Mouse (Mus musculus) forebrain, postnatal 0 days (tissue): ENCODE measurements around the gene Faim. TPM values are rescaled to one million over a fixed set of nuclear protein-coding genes. Genes with fewer than 3 reads are reported as not detected.
A peak's percentile ranks its signal among the peaks of the same experiment; 100 is the strongest.

Experiments
- ATAC-seq: fragments of 200-750 bp; cut with Nextera tagmentation; 2 replicates; pipeline ENCODE4 v1.8.0; 2017; ENCODE audit warnings: mild to moderate bottlenecking, moderate library complexity
- DNase-seq: peaks from one replicate; pipeline ENCODE4 v3.0.0-alpha.2; 2015
- H3K27ac ChIP-seq: fragments of 300-500 bp; sonication (generic); 2 replicates; pipeline ENCODE4 v1.5.1; 2014; ENCODE audit warnings: low read depth, mild to moderate bottlenecking, antibody characterized with exemption, low read length, moderate library complexity, mixed read lengths
- H3K27me3 ChIP-seq: fragments of 300-500 bp; sonication (generic); 2 replicates; pipeline ENCODE4 v1.6.1; 2014; ENCODE audit warnings: mild to moderate bottlenecking, low read length, mixed read lengths; ENCODE audit not compliant: insufficient read depth
- H3K36me3 ChIP-seq: fragments of 300-500 bp; sonication (generic); 2 replicates; pipeline ENCODE4 v1.6.1; 2014; ENCODE audit warnings: mild to moderate bottlenecking, moderate library complexity; ENCODE audit not compliant: insufficient read depth
- H3K4me1 ChIP-seq: fragments of 300-500 bp; sonication (generic); 2 replicates; pipeline ENCODE4 v1.6.1; 2014; ENCODE audit warnings: antibody characterized with exemption; ENCODE audit not compliant: insufficient read depth
- H3K4me2 ChIP-seq: fragments of 300-500 bp; sonication (generic); 2 replicates; pipeline ENCODE4 v1.6.1; 2014; ENCODE audit warnings: low read depth, mild to moderate bottlenecking, moderate library complexity
- H3K4me3 ChIP-seq: fragments of 300-500 bp; sonication (generic); 2 replicates; pipeline ENCODE4 v1.5.1; 2014; ENCODE audit warnings: low read depth, low read length, mixed read lengths
- H3K9ac ChIP-seq: fragments of 300-500 bp; sonication (generic); 2 replicates; pipeline ENCODE4 v1.6.1; 2014; ENCODE audit warnings: mild to moderate bottlenecking
- H3K9me3 ChIP-seq: fragments of 300-500 bp; sonication (generic); 2 replicates; pipeline ENCODE4 v1.6.1; 2016; ENCODE audit warnings: low read length
- CTCF ChIP-seq: sonication (generic); IDR thresholded peaks from 2 replicates; pipeline ENCODE4 v1.5.1; 2016; ENCODE audit warnings: antibody characterized with exemption, control low read depth, low read depth
- WGBS: fragments of 180-500 bp; shearing (Covaris S2); extraction: QIAGEN DNeasy Blood & Tissue Kit; methylation state at CpG from one replicate; pipeline ENCODE4 v1.1.7; 2014; 5-methylcytosine and 5-hydroxymethylcytosine counted together
- polyA plus RNA-seq: library from polyadenylated mRNA; unstranded; fragments of >200 nt; fragmentation: Nextera tagmentation; extraction: Ambion mirVana; gene quantifications from 2 replicates; pipeline ENCODE4 v1.2.1, GENCODE M21; 2015
- total RNA-seq: library from RNA; depleted of rRNA; stranded (reverse); fragments of >200 nt; gene quantifications from 2 replicates; pipeline ENCODE4 v1.2.3, GENCODE M21; 2014

Faim gene
- total and polyA plus RNA-seq, 2 experiments from 2014 or later, result 50.7 to 106 TPM

DNA sequence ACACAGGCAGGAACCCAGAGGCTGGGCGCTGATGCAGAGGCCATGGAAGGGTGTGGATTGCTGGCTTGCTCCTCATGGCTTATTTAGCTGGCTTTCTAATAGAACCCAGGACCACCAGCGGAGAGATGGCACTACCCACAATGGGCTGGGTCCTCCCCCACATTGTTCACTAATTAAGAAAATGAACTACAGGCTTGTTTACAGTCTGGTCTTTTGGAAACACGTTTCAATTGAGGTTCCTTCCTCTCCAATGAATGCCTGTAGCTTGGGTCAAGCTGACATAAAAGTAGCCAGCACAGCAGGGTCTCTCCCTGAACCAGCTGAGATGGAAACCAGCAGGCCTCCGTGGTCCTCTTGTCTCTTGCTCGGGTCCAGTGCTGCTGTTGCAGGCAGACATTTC lies 35.0 kb downstream of the Faim start:
- no peak for ATAC-seq
- H3K27me3 ChIP-seq, result no peaks in the 10 kb centered on the region
- H3K4me2 ChIP-seq, result no peak overlapping the region
- no peak overlapping the region for H3K4me3 ChIP-seq
- no peak overlapping the region for H3K9ac ChIP-seq
- no peaks in the 10 kb centered on the region for H3K9me3 ChIP-seq
- TF ChIP-seq CTCF, result no peak
- no peaks in the 10 kb centered on the region for H3K4me1 ChIP-seq
- no peak for DNase-seq
- H3K36me3 ChIP-seq, result no peaks in the 10 kb centered on the region
- WGBS, result 20% methylated on average over 5 of the region's 5 CpGs
- no peak overlapping the region for H3K27ac ChIP-seq

DNA sequence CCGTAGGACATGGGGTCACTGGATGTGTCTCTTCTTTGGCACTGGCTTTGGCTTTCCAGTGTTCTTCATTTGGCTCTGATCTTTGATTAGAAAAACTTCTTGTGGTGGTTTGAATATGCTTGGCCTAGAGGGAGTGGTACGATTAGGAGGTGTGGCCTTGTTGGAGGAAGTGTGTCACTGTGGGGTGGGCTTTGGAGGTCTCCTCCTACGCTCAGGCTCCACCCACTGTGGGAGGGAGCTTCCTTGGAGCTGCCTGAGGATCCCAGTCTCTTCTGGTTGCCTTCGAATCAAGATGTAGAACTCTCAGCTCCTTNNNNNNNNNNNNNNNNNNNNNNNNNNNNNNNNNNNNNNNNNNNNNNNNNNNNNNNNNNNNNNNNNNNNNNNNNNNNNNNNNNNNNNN lies 35.6 kb downstream of the Faim start:
- Histone ChIP-seq H3K4me1 (no peaks in the 10 kb centered on the region), H3K9me3 (no peaks in the 10 kb centered on the region), H3K27ac (no peak overlapping the region), H3K27me3 (no peaks in the 10 kb centered on the region), H3K36me3 (no peaks in the 10 kb centered on the region), H3K9ac (no peak overlapping the region), H3K4me2 (no peak overlapping the region), H3K4me3 (no peak overlapping the region)
- 87% methylated on average over 4 of the region's 4 CpGs for WGBS
- ATAC-seq (no peak), DNase-seq (no peak)
- no peak for TF ChIP-seq CTCF

DNA sequence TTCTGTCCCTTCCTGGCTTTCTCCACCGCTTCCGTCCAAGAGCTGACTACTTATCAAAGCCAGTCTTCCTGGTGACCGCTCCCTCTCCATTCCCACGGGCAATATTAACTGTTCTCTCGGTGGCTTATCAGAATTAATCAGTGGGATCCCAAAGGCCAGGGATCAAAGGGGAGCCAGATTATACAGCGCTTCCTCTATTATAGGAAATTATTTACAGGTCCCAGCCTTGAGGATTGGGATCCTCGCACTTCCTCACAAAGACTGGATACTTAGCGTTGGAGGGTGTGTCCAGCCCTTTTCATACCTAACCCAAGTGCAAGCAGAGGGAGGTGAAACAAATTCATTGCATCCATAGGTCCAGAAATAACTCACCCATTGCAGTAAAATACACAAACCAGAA lies 45.9 kb downstream of the Faim start:
- no peak for ATAC-seq
- no peak overlapping the region for H3K4me2 ChIP-seq
- no peak for TF ChIP-seq CTCF
- H3K4me1 ChIP-seq, result no peaks in the 10 kb centered on the region
- no peak overlapping the region for H3K4me3 ChIP-seq
- no peaks in the 10 kb centered on the region for H3K36me3 ChIP-seq
- no peaks in the 10 kb centered on the region for H3K9me3 ChIP-seq
- H3K9ac ChIP-seq, result no peak overlapping the region
- no peak for DNase-seq
- H3K27ac ChIP-seq, result no peak overlapping the region
- 85% methylated on average over 8 of the region's 8 CpGs for WGBS
- no peaks in the 10 kb centered on the region for H3K27me3 ChIP-seq

DNA sequence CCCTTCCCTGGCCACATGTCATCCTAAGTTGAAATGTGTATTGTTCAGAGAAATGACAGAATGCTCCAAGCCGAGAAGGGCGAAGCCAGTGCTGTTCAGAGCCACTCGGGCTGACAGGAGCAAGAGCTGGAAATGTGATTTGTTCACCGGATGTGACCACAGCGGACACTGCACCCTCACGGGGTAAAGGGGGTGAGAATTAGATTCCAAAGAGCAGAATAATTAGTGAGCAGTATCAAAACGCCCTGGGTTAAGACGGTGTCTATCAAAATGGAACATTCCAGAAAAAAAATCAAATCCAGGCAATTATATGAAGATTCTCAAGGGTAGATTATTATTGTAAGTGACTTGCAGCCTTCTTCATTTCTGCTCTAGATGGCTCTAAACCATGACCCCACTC lies 47.9 kb downstream of the Faim start:
- no peak for TF ChIP-seq CTCF
- H3K27ac ChIP-seq, result no peak overlapping the region
- DNase-seq, result no peak
- no peaks in the 10 kb centered on the region for H3K9me3 ChIP-seq
- H3K36me3 ChIP-seq, result peaks cover 4% of the 10 kb centered on the region; the same call in 1 of the 2 replicates
- no peak for ATAC-seq
- no peak overlapping the region for H3K4me3 ChIP-seq
- no peak overlapping the region for H3K4me2 ChIP-seq
- H3K9ac ChIP-seq, result no peak overlapping the region
- 80% methylated on average over 8 of the region's 8 CpGs for WGBS
- no peaks in the 10 kb centered on the region for H3K4me1 ChIP-seq
- no peaks in the 10 kb centered on the region for H3K27me3 ChIP-seq

DNA sequence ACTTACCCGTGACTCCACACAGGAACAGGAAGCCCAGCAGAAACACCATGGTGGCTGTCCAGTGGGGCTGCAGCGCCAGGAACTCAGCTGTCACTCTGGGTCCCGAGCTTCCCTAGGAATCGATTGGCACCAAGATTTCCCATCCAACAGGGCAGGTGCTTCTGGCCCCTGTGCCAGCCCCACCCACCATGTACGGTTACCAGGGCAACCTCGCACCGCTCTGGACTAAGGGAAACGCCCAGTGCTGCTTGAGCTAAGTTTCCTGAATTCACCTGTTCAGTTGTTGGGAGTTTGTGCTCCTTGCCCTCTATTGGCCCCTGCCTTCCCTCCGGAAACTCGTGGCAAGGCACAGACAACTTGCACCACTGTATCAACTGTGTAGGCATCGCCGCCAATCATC lies 49.4 kb downstream of the Faim start, which contains the start of gene Gm1123:
Gm1123 (minus strand) TSS at position 141 of the 400 bp plus-strand sequence.
- no peak within 1 kb of the TSS for H3K4me2 ChIP-seq
- DNase-seq (no peak), ATAC-seq (no peak)
- no peak within 1 kb of the TSS for H3K9ac ChIP-seq
- WGBS, result 84% methylated on average over 12 of the region's 12 CpGs
- H3K4me1 ChIP-seq, result no peaks in the 10 kb centered on the region
- no peaks in the 10 kb centered on the region for H3K27me3 ChIP-seq
- H3K4me3 ChIP-seq, result no peak within 1 kb of the TSS
- H3K9me3 ChIP-seq, result no peaks in the 10 kb centered on the region
- H3K27ac ChIP-seq, result no peak within 1 kb of the TSS
- TF ChIP-seq CTCF, result no peak
- peaks cover 16% of the 10 kb centered on the region; the same call in 1 of the 2 replicates for H3K36me3 ChIP-seq

DNA sequence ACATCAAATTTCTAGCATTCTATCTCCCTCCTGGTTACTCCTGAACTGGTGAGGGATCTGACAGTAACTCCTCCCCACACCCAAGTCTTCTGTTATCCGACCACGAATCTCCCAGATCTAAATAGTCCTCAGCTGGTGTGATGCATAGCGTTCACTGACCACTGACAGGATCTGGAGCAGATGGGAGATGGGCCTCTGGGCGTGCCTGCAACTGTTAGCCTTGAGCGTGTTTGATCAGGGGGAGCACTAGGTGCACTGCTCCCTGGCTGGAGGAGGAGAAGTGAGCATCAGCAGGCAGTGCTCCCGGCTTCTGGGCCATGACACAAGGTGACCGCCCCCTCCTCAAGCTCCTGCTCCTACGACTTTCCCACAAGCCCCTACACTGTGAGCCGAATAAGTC lies 55.8 kb downstream of the Faim start:
- H3K27ac ChIP-seq, result no peak overlapping the region
- ATAC-seq (no peak), DNase-seq (no peak)
- no peaks in the 10 kb centered on the region for H3K27me3 ChIP-seq
- no peaks in the 10 kb centered on the region for H3K4me1 ChIP-seq
- no peak overlapping the region for H3K4me3 ChIP-seq
- no peak overlapping the region for H3K9ac ChIP-seq
- WGBS, result 83% methylated on average over 9 of the region's 9 CpGs
- H3K36me3 ChIP-seq, result peaks cover 36% of the 10 kb centered on the region
- H3K4me2 ChIP-seq, result no peak overlapping the region
- H3K9me3 ChIP-seq, result no peaks in the 10 kb centered on the region
- no peak for TF ChIP-seq CTCF

DNA sequence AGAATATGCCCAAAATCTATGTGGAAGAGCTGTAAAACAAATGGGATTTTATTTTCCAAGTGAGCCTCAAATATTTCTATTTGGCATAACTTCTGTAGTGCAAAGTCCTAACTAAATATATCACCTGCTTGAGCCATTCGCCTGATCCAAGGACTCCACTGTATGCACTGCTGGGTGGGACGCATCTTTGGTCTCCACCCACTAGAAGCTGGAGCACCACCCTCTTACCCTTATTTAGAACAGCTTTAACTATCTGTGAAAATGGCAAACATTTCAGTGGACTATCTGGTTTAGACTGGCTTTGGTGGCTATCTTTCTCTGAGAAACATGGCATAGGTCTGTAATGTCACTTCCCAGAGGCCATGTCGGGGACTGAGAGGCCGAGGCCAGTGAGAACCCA lies 56.5 kb downstream of the Faim start:
- no peaks in the 10 kb centered on the region for H3K4me1 ChIP-seq
- H3K36me3 ChIP-seq, result peaks cover 36% of the 10 kb centered on the region
- WGBS, result 94% methylated on average over 4 of the region's 4 CpGs
- ATAC-seq, result no peak
- no peaks in the 10 kb centered on the region for H3K9me3 ChIP-seq
- no peak overlapping the region for H3K4me2 ChIP-seq
- no peak for DNase-seq
- no peak overlapping the region for H3K9ac ChIP-seq
- H3K4me3 ChIP-seq, result no peak overlapping the region
- no peak overlapping the region for H3K27ac ChIP-seq
- H3K27me3 ChIP-seq, result no peaks in the 10 kb centered on the region
- no peak for TF ChIP-seq CTCF

DNA sequence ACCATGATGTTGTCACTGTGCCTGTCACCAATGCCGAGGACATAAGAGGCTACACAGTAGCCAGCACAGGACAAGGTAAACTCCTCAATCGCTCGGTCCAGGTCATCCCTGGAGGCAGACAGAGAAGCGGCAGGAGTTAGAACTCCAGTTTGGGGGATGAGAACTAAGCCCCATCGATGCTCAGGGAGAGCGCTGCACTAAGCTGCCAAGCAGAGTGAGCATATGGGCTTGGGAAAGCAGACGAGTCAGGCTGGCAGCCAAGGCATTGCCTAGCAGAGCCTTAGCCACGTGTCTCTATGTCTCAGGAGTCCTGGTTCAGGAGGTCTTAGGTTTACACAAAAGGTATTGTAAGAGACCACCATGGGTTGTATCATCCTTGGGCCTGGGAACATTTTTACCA lies 58.6 kb downstream of the Faim start:
- 67% methylated on average over 8 of the region's 8 CpGs for whole genome bisulfite sequencing
- DNase-seq, result peak; percentile 59

More for the DNA sequence above, 58.6 kb downstream of the Faim start:
- Histone ChIP-seq H3K36me3 (peaks cover 25% of the 10 kb centered on the region), H3K9me3 (no peaks in the 10 kb centered on the region), H3K27ac (0 out of 2 replicates have a peak overlapping the region, but pooled peaks have one; percentile 29), H3K4me2 (no peak overlapping the region), H3K4me1 (no peaks in the 10 kb centered on the region), H3K4me3 (no peak overlapping the region), H3K27me3 (no peaks in the 10 kb centered on the region), H3K9ac (no peak overlapping the region)
- no peak for TF ChIP-seq CTCF
- ATAC-seq, result peak; percentile 69
